Mouse (Mus musculus): ENCODE measurements around the gene Dap3.

GRCm38 (mm10) chr3:88949786-88950575 is 1.0 kb downstream of the Dap3 start:
- TF ChIP-seq MAFK (IDR thresholded peaks at IDR 0.05; ENCODE audit: insufficient read depth, low read depth, low read length) (no peak), ZNF384 (IDR thresholded peaks at IDR 0.05; ENCODE audit: low read depth, low read length) (no peak), CHD2 (IDR thresholded peaks at IDR 0.05; ENCODE audit: low read depth, low read length) (no peak), ZC3H11A (IDR thresholded peaks at IDR 0.05; ENCODE audit: borderline replicate concordance, low read depth, low read length) (no peak)
